Mouse (Mus musculus) spleen, adult 10 weeks (tissue): Measurements from ENCODE around the gene Ubp1. TPM values are rescaled to one million over a fixed set of nuclear protein-coding genes. Genes with fewer than 3 reads are reported as not detected.

ENCODE experiments used
- polyA plus RNA-seq: library from polyadenylated mRNA; stranded (reverse); fragments of 350-450 nt; fragmentation: Illumina TruSeq; extraction: RNeasy Lipid Tissue Mini Kit (QIAGEN cat#74804); gene quantifications from one replicate; pipeline ENCODE4 v1.2.3, GENCODE M21; 2015; ENCODE audit warnings: low replicate concordance; ENCODE audit not compliant: insufficient read depth

The Ubp1 gene
- 154 TPM for polyA plus RNA-seq

GRCm38 (mm10) chr9:113930534-113931374 lies at the start of gene Ubp1:
TSS of gene Ubp1 (plus strand) at chr9:113930934.

Other genes with a start within 250 kb of the Ubp1 start
- gene Pdcd6ip, start 222.7 kb upstream of the Ubp1 start, polyA plus RNA-seq = 118 TPM
- gene Clasp2, start 189.5 kb upstream of the Ubp1 start, polyA plus RNA-seq = 36.4 TPM
- 1.1 TPM for gene Fbxl2, start 115.3 kb downstream of the Ubp1 start, polyA plus RNA-seq
- gene Susd5, start 126.2 kb downstream of the Ubp1 start, polyA plus RNA-seq = 0.47 TPM